Mouse (Mus musculus) frontal cortex, adult 2 months (tissue): ENCODE measurements around the gene Galns. TPM values are rescaled to one million over a fixed set of nuclear protein-coding genes. Genes with fewer than 3 reads are reported as not detected.

Experiments
- DNase-seq, 2 experiments: peaks; one replicate each; pipeline ENCODE4 v3.0.0; 2022; ENCODE audit warnings: low spot score in 1 of 2; ENCODE audit errors: extremely low spot score in 1 of 2
- polyA plus RNA-seq: library from polyadenylated mRNA; depleted of rRNA; stranded (reverse); fragments of >200 nt; gene quantifications from 2 replicates; pipeline ENCODE4 v1.2.3, GENCODE M21; 2012

Gene Galns
- polyA plus RNA-seq, 1 experiment, result 9.5 TPM

DNA sequence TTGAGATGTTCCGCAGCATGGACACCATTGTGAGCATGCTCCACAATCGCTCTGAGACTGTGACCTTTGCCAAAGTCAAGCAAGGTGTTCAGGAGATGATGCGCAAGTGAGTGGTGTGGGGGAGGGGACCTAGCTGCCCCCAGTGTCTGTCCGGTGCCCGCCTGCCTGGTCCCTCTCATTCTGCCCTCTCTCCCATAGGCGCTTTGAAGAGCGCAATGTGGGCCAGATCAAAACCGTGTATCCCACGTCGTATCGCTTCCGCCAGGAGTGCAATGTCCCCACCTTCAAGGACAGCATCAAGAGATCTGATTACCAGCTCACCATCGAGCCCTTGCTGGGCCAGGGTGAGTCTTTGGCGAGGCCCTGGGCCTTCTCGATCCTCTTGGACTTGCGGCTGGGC, 41.3 kb downstream of the Galns start:
- DNase-seq, result no peak

DNA sequence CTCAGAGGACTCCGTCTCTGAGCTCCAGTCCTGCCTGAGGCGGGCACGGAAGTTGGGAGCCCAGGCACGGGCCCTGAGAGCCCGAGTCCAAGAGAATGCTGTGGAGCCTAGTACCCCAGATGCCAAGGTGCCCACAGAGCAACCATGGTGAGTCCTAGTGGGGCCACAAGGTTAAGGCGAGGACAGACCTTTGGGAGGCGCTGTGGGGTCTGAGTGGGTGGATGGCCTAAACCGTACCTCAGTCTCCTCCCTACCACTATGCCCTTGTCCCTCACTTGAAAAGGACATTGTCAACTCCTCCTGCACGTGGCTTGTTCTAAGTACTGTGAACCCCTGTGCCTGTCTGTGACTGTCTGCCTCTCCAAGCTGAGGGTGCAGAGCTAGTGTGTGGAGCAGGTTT, 41.9 kb downstream of the Galns start:
- DNase-seq, result no peak

DNA sequence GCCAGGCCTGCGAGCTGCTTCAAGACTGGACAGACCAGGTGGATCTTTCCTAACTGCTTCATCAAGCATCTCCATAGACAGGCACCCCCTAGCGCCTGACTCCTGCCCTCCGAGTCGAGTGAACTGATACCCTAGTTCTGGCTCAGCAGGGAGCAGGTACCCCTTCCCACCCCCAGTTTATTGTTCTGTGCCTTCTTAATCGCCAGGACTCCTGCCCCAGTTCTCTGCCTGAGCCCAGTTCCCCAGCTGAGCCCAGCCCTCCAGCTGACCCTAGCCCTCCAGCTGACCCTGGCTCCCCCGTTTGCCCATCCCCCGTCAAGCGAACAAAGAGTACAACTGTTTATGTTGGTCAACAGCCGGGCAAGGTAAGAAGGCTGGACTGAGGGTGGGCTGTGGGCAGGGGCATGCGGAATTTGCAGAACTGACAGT, 42.4 kb downstream of the Galns start:
- DNase-seq, result no peak

DNA sequence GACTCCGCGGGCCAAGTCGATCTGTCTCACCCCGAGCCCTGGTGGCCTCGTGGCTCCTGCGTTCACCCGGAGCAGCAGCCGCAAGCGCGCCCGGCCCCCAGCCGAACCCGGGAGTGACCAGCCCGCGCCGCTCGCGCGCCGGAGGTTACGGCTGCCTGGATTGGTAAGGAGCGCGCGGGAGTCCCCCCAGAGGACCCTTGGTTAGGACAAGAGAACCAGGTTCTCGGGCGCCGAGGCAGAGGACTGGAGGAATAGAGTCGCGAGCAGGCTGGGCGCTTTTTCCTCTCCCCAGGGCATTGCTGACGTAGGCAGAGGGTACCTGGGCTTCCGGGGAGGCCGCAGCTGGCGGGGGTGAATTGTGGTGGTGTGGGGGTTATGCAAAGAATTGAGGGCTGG, 43.2 kb downstream of the Galns start:
- no peak for DNase-seq

DNA sequence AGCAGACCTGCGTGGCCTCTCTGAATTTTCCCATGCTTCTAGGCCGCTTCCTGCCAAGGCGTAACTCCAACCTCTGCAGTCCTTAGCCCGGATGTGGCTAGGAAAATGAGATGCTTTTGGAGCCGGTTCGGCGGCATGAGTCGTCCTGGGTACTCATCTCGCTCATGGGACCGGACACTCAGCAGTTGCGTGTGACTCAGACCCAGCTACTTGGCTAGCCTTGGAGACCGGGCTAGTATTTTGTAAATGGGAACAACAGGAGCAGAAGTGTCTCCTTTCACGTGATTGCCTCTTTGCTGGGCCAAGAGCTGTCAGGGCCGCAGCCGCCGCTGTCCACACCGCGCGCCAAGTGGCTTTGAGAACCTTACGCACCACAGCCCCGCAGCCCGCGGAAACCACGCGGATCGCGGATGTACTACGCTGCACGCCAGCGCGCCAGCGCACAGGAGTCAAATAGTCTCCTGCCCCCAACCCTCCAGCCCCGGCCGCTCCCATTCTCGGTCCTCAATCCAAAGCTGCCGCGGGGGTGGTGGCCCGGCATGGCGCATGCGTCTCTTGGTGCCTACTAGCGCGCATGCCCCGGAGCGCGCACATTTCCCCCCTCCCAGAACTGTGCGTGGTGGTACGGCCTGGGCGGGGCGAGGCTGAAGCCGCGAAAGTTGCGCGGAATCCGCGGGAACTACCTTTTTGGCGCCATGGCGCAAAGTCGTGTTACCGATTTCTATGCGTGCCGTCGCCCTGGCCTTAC, 43.7 kb downstream of the Galns start, which contains the start of gene Cdt1:
Cdt1 (plus strand) TSS at position 655 of the 748 bp plus-strand sequence.
- peak; percentile 91 to 97 for DNase-seq

DNA sequence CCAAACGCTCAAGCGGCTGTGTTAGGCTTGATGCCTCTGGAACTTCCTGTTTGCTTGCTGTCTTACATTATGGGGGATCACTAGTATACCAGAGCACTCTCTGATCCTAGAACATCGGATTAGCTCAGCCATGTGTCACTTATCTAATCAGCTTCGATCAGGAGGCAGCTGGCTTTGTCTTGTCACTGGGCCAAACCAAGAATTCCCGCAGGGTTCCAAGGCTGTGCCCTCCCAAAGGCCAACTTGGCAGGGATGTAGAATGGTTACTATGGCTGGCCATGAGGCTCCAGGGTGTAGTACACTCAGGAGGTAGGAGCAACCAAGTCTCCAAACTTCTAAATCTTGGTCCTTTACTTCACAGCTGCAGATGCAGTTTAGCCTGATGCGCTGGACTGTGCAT, 44.5 kb downstream of the Galns start:
- no peak for DNase-seq

DNA sequence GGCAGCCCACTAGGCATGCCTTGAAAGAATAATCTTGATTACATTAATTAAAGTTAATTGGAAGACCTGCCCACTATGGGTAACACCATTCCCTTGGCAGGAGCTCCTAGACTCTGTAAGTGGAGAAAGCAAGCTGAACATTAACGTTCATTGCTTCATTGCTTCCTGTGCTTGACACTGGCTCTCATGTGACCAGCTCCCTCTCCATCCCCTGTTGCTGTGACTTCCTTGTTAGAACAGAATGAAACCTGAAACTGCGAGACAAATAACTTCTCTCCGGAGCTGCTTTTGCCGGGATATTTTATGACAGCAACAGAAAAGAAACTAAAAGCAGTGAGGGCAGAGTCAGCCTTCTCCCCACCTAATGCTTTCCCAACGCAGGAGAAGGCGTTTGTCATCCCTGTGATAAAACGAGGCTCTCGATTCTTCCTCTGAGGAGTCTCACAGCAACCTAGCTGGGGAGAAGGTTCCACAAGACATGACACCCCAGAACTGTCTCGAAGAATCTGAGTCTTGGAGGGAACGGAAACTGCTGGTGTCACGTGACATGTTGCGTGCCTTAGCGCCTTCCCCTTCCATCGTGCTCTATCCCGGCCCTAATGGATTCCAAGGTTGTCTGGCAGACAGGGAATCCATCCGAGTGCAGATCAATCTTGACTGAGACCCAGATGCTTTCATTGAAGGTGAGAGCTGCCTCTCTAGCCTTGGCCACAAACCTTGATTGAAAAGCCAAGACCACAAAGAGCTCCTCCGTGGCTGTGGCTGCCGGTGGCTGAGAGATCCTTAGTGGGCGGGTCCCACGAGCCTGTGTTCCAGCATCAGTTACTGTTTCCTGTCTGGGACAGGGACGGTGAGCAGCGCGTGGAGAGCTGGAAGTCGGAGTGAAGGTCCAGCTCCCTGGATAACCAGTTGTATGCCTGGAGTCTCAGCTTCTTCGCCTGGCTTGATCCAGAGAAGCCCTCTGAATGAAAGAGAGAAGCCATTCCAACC, 46.6 kb downstream of the Galns start:
- no peak for DNase-seq

DNA sequence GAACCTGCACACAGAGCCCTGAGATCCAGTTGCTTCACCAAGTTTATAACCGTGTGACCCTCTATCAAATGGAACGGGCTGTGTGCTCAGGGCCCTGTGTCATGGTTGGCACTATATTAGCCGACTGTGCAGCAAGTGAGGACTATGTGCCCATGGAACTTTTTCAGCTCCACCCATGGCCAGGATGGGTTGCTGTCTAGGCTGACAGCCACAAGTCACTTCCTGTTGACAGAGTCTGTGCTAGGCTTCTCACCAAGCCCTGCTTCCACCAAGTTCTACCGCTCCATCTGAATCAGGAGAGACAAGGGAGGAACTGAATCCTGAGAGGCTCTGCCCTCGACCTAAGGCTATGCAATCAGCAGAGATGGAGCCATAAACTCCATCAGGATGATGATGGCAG, 50.1 kb downstream of the Galns start:
- DNase-seq, result no peak

DNA sequence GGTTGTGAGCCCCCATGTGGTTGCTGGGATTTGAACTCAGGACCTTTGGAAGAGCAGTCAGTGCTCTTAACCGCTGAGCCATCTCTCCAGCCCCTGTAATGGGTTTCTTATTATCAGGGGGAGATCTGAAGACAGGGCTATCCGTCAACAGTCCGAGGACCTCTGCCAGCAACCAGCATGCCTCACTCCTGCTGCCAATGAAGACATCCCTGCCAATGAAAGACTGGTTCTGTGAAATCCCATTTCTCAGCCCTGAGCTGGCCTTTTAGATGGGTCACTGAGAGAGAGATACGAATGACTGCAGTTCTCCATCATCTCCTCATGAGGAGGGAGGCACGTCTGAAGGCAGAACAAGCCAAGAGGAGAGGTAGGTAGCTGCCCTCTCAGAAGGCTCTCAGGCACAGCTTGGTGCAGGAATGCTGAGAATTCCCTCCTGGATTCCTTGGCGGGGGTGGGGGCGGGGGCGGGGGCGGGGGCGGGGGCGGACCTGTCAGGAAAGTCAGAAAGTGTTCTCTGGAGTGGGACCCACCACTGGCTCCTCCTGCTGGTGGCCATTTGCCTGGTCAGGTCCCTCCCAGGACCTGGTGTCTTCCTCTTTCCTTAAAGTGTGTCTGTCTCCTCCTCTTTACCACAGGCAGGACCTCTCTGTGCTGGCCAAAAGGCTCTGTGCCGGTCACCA, 52.5 kb downstream of the Galns start:
- no peak for DNase-seq

DNA sequence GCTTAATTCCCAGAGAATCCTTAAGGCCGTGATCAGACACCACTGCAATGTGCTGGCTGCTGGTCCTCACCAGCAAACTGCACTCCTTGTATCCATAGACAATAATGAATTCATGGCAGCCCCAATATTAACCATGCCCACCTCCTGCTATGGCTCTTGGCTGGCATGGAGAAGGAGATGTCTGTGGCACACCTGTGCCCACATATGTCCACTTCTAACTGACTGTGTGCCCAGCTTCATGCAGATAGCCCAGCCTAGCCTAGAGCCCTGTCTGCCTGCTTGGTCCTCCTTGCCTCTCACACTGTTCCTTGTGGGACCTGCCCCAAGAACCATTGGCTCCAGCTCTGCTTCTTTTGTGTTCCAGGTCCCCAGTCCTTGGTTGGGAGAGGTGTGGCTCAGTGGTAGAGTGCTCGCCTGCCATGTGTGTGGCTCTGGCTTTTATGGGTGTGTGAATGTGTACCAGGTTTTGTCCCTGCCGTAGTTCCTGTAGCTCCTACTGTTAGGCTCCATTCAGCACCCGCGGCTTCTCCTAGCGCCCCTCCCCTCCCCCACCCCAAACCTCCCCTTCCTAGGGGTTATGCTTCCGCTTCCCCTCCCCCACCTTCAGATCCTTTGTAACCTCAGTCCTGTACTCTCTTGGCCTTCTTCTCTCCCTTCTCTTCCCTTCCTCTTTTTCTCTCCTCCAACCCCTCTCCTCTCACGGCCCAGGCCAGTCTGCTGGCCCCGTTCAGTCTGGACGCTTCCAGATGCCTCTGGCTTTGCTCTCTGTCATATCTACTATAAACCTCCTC, 53.8 kb downstream of the Galns start:
- no peak for DNase-seq

DNA sequence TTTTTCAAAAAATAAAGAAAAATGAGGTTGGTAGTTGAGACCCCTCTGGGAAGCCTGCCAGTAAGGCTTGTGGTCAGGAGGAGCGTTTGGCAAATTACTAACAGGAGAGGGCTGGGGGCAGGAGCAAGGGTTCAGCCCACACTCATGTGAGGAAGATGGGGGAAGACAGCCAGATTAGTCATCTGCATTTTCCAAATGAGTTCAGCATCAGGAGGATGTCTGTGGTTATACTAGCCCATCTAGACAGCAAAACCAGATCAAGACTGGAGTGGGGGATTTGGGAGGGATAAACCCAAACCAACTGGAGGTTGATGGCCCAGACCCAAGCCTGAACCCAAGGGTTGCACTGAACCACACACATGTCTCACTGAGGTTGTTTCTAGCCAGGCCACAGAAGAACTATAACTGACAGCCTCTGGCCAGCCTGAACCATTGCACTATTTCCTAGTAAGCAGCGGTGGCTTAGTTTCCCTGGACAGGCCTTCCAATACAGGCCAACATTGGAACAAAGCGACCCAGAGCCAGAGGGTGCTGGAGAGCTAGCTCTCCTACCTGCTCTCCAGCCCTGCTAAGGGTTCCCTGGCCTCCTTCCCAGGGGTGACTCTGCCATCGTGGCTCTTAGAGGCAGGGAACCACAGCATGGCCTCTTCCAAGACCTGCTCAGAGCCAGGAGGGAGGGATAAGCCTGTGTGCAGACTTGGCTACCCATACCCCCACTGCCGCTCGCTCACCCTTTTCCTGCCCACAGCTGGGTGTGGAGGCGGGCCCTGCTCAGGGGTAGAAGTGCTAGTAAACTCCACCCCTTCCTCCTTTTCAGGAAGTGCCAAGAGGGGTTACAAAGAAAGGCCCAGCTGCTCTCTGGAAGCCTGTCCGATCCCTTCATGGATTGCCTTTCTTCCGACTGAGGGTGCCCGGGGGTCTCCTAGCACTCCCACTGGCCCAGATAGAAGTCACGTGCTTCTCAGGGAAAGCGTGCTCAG, 54.9 kb downstream of the Galns start:
- DNase-seq, result peak in 1 of 2 experiments; percentile 47

DNA sequence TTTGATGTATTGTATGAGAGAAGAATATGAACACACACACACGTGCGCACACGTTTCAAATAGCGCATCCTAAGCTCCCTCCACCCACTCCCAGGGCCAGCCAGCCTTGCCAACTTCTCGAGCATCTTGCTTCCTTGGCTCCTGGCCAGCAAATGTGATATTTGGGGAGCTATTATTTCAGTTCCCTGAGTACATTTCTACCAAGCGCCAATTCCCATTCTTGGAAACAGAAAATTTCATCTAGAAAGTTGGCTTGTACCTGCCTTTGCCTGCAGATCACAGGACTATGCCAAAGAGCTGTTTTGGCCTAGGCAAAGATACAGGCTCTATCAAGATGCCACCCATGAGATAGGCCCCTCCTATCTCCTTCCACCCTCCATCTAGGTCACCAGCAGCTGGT, 56.5 kb downstream of the Galns start:
- peak; percentile 60 to 83 for DNase-seq

DNA sequence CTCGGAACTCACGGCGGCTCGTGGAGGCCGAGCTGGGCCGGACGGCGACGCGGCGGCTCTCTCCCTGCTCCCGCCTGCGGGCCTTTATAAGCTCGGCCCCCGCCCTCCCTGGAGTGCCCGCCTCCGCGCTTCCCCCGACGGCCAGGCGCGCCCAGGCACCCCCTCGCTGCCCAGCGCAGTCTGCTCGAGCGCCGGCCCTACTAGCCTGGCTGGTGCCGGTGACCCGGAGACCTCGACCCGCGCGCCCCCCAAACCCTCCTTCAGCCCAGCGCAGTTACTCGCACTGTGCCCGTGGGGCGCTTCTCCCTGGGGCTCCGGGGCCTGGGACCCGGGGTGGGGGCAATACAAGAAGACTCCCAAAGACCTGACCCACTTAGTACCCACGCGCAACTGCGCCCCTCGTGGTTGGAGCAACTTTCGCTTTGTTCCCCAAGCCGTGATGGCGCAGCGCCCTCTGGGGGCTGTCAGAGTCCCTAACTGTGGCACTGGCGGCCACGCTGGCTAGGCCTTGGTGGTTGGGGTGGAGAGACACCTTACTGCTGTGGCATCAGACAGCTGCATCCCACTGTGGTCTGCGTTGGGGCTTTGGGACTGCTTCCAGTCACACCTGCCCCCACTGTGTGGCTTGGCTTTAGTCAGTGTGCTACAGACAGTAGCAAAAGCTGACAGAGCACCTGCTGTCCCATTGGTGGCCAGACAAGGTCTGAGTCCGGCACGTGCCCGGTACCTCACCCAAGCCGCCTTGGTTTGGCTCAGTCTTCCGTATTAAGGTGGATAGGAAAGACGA, 59.8 kb downstream of the Galns start, which contains the start of gene Piezo1:
Piezo1 (minus strand) TSS at position 65 of the 787 bp plus-strand sequence.
- DNase-seq, result peak; percentile 50 to 86

DNA sequence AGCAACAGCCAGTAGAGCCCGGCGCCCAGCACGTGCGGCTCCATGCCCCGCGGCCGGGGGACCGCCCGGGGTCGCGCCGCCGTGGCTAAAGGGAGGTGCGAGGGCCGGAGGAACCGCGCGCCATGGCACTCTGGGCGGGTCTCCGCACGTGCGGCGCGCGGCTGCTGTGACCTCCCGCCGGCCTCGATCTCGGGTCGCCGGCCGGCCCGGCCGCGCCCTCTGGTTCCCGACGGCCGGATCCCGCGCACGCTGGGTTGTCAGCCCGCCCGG, 60.3 kb downstream of the Galns start:
- no peak for DNase-seq

DNA sequence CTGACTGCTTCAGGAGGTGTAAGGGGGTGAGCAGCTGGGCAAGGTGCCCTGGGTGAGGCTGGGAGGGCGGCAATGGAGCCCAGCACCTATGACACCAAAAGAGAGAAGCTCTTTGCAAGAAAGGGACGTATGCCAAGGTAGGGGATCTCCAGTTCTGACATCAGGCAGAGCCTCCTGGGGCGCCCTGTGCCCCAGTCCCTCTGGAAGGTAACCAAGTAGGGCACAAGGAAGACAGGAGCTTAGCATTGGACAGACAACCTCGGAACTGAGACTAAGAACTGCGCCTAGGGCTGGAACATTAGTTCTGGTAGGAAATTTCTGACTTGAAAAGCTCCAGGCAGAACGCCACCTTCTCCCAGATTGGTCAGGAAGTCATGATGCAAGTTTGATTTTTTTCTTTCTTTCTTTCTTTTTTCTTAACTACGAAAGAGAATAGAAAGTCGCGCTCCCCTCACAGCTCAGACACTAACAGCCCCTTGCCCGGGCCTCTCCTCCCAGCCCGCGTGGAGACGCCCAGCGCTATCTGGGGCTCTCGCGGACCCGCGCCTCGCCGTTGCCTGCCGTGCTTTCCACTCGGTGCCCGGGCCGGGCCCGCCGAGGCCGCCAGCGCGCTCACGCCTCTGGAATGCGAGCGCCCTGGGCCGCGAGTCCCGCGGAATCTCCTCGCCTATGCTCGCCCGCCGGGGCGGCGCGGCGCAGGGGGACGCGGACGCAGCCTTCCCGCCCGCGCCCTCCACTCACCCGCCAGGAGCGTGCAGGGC, 60.8 kb downstream of the Galns start:
- DNase-seq, result no peak

DNA sequence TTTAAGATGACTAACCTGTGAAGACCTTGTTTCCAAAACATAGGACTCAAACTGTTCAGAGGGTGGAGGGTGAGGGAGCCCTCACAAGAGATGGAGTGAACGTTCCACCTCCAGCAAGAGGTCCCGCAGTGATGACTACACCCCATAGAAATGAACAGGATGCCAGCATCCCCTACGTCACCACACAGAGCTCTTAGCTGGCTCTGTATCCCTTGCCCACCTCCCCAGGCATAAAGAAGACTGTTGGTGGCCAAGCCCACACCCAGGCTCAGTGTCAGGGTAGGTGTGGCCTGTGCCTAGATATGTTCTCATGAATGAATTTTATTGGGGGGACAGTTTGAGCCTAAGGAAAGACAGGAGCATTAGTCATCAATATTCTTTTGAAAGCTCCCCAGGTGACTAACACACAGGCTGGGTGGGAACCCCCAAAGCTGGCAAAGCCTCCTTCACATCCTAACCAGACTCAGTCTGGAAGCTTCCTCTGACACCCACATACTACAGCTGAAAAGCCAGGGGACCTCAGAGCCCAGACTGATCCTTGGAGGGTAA, 62.3 kb downstream of the Galns start:
- peak in 1 of 2 experiments; percentile 52 for DNase-seq

DNA sequence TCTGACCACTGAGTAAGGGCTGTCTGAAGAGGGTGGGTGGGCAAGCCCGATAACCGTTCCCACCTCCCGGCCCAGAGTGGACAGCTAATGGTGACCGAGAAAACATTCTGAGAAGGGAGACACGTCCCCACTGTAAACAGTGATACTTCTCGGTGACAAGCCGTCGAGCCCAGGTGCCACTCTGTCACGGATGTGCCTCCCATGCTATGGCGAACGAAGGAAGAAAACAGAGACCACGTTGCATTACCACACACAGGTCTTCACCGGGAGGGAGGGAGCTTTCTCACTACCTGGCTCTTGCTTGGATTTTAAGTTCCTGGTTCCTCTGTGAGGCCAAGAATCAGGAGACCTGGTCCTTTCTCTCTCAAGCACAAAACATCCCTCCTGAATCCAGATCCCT, 62.9 kb downstream of the Galns start:
- DNase-seq, result no peak
